Mouse (Mus musculus) macrophage (primary cell): Measurements from ENCODE around the gene Xpnpep1. TPM values are rescaled to one million over a fixed set of nuclear protein-coding genes. Genes with fewer than 3 reads are reported as not detected.

Source experiments
- H3K27ac ChIP-seq: fragments of 350-480 bp; formaldehyde crosslinking; 2 replicates; pipeline ENCODE4 v1.9.0; 2021
- H3K36me3 ChIP-seq: fragments of 350-480 bp; formaldehyde crosslinking; 2 replicates; pipeline ENCODE4 v1.9.0; 2021; ENCODE audit errors: inconsistent target
- H3K4me3 ChIP-seq: fragments of 350-480 bp; formaldehyde crosslinking; 2 replicates; pipeline ENCODE4 v1.9.0; 2021; ENCODE audit errors: inconsistent target
- H3K79me2 ChIP-seq: fragments of 350-480 bp; formaldehyde crosslinking; 2 replicates; pipeline ENCODE4 v1.9.0; 2021; ENCODE audit errors: inconsistent target
- WGBS: methylation state at CpG from one replicate; pipeline ENCODE4 v1.1.7; 2026; ENCODE audit warnings: inconsistent platforms; ENCODE audit not compliant: missing documents; 5-methylcytosine and 5-hydroxymethylcytosine counted together
- polyA plus RNA-seq: library from polyadenylated mRNA; stranded (reverse); fragments of 250-400 nt; gene quantifications from 3 replicates; pipeline ENCODE4 v1.2.4, GENCODE M21; 2018; ENCODE audit warnings: inconsistent platforms

Xpnpep1 gene
- polyA plus RNA-seq, 1 experiment from 2014 or later = 48.5 TPM

DNA sequence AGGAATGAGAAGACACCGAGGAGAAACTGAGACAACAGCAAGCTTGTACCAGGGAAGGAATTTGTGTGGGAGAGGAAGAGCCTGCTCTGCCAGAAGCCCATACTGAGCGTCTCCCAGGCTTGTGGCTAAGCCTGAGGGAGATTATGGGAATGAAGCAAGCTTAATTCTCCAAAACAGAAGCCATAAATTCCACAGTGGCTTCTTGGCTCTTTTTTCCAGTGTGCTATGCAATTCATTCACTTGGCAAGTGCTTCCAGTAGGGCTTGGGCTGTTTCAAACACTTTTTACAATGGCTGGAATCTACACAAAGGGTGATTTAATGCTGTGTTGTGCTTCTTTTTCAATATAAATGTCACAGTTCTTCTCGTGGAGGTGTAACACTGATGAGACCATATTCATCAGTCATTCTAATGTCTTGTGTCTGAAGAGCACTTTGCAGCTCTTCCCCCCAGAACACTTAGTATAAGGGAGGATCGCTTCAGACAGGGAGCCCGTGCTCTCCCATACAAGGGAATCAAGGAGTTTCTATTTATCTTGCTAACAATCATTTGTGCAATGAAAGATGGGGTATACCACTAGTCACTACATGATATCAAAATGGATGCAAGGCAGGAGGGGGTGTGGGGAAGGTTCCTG, 148.1 kb downstream of the Xpnpep1 start:
- Histone ChIP-seq H3K27ac (no peak overlapping the region), H3K79me2 (no peaks in the 10 kb centered on the region), H3K36me3 (no peaks in the 10 kb centered on the region), H3K4me3 (no peak overlapping the region)
- 63% methylated on average over 5 of the region's 5 CpGs for WGBS

Other genes with a start within 250 kb of the Xpnpep1 start
- gene Add3, start 100.2 kb upstream of the Xpnpep1 start, polyA plus RNA-seq = 5.3 to 11.1 TPM (median 7.4 TPM) in 3 replicates